Mouse (Mus musculus): ENCODE measurements around the gene Hscb.
A peak's percentile ranks its signal among the peaks of the same experiment; 100 is the strongest.

Gene Hscb

DNA sequence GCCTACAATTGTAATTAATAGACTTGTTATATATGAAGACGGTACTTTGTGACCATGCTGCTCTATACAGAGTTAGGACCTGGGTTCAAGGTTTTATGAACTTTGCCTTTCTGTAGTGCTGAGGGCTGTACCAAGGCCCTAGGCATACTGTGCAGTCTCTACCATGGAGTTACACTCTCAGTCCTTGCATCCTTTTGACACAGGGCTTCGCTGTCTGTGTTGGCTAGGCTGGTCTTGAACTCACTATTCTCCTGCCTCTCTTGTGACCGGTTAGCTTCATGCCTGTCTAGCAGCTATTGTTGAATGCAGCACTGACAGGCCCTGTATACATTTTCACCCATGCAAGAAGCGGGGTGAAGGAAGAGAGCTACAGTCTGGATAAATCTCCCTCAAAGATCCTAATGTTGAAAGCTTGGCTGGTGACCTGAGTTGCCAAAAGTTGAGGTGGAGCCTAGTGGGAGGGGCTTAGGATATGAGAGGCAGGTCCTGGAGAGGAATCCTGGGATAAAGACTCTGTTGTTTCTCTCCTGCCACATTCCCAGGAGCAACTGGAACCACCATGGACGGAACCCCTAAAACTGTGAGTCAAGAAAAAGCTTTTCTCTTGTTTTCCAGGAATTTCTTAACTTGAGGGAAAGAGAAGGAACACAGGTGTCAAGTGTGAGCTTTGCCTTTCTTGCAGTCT is 8.4 kb downstream of the Hscb start:
- DNase-seq (ENCODE audit: low read depth, low spot score), result no peak

DNA sequence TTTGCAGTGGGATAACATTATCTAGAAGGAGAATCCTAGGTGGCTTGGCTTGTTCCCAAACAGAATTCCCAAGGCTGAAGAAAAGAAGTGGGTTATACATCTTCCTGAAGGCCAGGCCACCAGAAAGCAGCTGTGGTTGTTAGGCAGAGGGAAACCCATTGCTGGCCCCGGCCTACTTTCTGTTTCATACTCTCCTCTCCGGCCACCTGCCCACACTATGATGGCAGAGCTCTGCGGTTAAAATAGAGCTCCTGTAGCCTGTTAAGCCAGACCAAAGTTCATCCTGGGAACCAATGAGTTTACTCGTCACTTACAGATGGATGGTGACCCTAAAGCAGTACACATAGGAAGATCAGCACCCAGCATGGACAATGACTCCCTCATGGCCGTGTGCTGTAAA is 12.0 kb downstream of the Hscb start:
- DNase-seq (ENCODE audit: low read depth, low spot score), result no peak

DNA sequence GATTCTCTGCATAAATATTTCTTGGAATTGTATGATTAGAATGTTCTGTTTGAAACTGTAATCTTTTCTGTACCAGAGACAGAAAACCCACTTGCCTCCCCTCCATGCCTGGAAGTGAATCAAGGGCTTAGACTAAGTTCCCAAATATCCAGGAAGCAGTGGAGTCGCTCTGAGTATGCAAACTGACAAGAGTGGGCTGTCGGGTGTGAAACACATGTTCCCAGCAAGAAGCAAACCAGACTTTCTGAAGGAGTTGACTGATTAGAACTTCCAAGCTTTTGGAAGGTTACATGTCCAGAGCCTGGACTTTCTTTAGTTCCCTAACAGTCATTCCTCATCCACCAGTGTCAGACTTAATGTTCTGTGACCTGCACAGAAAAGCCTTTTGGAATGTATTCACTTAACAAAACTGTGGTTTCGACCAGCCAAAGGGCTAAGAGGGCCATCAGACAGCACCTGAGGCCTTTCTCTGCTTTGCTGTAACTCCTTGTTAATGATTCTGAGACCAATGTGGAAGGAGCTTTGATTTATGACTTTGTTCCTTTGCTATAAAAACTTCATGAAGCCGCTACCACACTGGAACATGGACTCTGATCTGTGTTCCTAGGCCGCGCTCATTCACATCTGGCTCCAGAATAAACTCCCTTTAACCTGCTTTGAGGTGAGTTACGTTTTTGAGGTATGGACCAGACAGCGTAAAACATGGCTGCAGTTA is 12.6 kb downstream of the Hscb start:
- no peak for DNase-seq (ENCODE audit: low read depth, low spot score)

DNA sequence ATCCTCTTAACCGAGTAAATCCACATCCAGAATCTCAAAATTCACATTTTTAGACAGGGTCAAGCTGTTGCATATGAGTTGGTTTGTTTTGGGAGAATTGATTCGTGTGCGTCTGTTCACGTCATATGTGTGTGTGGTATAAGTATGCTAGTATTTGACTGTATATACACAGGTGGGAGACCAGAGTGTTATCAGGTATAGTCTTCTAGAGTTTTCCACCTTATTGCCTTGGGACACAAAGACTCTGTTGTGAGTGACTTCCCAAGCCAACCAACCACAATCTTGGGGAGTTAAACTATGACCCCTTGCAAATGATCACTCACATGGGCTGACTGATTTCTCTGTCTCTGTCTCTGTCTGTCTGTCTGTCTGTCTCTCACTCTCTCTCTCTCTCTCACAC is 15.2 kb downstream of the Hscb start:
- DNase-seq (ENCODE audit: low read depth, low spot score), result no peak

DNA sequence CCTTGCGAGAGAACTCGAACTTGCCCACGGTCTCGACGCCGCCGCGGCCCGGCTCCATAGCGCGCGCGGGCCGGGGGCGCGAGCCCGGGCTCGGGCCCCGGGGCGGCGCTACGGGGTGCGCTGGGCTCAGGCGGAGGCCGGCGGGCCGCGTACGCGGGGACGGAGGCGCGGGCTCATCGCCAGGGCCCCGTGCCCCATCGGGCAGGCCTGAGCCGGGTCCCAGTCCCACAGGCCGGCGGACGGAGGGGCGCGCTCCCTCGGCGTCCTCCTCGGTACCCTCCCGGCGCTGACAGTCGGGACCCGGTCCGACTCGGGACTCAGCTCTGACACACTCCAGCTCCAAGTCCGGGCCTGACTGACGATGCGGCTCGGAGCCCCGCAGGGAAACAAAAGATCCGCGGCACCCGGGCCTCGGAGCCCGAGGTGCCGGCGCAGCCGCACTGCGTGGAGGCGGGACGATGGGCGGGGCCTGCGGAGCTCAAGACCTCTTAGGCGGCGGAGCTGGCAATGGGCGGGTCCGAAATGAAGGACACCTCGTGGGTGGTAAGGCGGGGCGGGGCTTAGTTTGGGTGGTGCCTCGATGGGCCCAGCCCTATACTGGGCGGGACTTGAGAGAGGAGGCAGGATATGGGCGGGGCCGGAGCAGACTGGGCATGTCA is 29.8 kb downstream of the Hscb start, which contains the start of gene Ulk1:
TSS of gene Ulk1 (minus strand) at position 431 of the 659 bp plus-strand sequence.
- DNase-seq (ENCODE audit: low read depth, low spot score), result peak; percentile 99

DNA sequence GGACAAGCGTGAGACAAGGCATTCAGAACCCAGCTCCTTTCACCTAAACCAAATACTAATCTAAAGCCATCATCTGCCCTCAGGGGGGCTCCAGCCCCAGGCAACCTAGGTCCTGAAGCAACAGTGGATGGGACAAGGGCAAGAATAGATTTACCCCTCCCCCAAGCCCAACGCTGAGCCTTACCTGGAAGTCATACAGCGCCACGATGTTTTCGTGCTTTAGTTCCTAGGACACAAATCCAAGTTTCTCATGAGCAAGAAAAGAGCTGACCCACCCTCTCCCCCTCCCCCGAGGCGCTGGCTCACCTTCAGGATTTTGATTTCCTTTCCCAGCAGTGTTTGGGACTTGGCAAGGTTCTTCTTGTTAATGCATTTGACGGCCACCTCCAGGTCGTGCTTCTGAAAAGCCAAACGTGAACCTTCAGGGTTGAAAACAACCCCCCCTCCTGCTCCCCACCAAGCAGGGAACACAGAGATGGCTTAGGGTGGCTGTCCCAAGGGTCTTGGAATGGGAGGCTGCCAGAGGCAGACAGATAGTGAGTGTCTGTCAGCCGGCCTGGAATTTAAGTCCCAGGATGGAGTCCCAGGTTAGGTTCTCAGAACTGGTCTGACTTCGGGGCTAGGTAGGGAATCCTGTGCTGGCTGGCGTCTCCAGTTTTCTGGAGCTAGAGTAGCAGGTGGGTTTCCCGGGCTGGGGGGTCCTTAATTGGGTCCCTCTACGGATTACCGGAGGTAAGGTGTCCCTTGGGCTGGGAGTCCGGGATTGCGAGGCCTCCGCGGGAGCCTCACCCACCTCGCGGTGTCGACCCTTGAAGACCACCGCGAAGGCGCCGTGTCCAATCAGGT is 30.5 kb downstream of the Hscb start:
- DNase-seq (ENCODE audit: low read depth, low spot score), result no peak

DNA sequence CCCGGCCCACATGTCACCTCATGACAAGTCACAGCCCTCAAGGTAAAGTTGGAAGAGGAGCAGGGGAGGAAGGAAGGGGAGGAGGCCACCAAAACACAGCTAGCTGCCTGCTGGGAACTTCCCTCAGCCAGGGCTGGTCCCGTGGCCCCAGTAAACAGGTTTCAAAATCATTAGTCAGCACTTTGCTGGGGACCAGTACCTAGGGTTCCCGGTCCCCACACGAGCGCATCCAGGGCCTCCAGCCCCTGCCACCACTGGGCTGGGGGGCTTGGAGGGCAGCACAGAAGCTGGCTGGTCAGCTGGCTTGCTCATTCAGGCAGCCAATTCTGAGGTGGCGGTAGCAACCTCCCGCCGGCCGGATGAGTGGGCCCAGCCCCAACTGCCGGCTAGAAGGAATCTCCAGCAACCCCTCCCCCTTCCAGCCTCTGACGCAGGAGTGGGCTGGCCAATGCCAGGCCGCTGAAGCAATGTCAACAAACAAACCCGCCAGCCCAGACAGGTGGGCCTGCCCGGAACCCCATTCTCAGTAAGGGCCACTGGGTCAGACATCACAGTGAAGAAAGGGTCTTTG is 31.4 kb downstream of the Hscb start:
- no peak for DNase-seq (ENCODE audit: low read depth, low spot score)

DNA sequence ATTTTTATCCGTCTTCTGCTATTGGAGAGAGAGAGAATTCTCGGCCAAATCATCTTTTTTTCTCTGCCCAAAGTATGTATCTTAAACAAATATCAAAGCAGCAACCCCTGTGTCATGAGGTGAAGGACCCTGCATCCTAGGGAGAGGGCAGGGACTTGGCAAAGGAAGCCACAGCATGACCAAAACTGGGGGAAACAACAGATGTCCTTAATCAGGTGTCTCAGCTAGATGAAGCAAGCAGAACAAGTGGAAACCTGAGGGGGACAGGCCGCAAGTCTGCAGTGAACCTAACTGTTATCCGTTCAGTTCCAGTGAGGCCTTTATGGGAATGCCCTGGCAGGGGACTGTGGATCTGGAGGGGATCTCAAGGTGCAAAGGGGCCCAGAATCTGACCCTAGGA is 32.1 kb downstream of the Hscb start:
- no peak for DNase-seq (ENCODE audit: low read depth, low spot score)

DNA sequence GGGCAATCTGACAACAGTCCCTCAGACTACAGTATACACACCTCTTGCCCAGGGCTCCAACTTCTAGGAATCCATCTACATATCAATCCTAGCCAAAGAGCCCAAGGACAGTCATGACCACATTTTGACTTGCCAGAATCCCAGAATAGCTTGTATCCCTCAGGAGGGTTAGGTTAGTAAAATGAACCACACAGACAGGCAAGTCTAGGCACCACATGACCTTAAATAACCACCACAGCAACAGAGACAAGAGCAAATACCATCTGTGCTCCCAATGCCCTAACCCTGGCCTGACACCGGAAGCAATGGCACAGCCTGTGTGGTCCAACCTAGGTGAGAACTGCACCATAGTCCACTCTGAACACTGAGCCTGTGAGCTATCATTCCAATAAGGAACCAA is 32.9 kb downstream of the Hscb start:
- DNase-seq (ENCODE audit: low read depth, low spot score), result no peak

DNA sequence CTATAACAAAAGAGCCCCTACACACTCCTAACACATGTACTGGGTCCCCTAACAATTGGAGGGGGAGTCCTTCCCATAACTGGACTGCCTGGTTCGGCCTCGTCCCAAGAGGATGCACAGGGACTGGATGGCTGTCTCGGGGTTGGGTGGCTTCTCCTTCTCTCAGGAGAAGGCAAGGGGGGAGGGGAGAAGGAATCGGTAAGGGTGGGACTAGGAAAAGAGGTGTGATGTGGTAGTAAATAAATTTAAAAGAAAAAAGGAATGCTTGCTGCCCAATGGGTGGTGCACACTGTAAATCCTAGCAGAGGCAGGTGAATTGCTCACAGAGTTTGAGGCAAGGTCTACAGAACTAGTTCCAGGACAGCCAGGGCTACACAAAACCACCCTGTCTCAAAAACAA is 33.4 kb downstream of the Hscb start:
- no peak for DNase-seq (ENCODE audit: low read depth, low spot score)

DNA sequence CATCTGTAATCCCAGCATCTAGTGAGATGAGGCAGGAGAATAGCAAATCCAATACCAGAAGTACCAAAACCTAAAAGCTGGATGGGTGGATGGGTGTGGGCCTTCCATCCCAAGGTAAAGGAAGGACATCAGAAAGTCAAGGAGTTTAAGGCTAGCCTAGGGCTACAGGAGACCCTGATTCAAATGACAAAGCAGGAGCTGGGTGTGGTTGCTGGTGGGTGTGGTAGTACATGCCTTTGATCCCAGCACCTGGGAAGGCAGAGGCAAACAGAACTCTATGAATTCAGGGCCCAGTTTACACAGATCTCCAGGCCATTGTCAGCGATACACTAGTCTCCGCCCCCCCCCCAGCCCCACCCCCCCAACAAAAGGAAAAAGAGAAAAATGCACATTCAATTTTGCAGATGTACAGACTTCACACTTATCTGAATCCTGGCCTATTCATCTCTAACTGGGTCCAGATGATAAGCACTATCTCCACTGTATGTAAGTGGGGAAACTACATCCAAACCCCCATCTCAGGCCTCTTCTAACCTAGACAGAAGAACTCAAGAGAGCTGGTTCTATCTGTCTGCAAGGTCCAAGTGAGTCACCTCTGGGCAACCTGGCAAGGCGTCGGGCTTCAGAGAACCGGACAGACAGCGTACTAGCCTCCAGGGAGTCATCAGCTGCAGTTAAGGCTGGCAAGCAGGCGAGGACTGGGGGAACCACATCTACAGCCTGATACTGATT is 35.4 kb downstream of the Hscb start:
- peak; percentile 71 for DNase-seq (ENCODE audit: low read depth, low spot score)

DNA sequence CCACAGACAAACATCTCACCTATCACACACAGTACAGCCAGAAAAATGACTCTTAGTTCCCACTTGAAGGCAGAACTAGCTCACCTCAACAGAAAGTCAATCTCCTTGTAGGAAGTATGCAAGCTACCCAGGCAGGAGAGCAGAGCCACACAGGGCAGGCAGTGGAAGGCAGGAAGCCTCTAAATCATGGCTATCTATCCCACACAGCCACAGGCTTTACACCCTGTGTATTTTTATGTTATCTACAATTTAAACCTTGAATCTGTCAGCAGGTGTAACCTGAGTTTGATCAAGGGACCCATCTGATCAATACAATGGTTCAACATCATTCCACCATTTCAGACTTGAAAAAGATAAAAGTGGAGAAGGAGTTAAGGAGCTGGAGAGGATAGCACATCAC is 36.8 kb downstream of the Hscb start:
- DNase-seq (ENCODE audit: low read depth, low spot score), result no peak

DNA sequence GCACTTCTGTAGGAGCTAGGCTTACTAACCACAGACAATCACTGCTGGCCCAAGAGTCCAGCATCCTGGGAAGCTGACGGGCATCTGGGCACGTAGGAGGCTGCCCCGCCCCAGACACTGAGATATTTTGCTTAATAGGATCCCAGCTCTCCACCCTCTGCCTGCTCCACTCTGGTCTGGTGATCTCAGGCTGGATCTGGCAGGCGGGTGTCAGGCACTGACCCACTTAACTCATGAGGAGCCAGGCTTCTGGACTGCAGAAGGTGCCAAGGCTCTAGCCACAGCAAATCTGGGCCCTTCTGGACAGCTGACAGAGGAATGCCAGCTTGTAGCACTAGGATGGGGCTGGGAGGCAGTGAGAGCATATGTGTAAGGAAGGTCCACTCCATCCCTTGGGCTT is 37.4 kb downstream of the Hscb start:
- no peak for DNase-seq (ENCODE audit: low read depth, low spot score)

DNA sequence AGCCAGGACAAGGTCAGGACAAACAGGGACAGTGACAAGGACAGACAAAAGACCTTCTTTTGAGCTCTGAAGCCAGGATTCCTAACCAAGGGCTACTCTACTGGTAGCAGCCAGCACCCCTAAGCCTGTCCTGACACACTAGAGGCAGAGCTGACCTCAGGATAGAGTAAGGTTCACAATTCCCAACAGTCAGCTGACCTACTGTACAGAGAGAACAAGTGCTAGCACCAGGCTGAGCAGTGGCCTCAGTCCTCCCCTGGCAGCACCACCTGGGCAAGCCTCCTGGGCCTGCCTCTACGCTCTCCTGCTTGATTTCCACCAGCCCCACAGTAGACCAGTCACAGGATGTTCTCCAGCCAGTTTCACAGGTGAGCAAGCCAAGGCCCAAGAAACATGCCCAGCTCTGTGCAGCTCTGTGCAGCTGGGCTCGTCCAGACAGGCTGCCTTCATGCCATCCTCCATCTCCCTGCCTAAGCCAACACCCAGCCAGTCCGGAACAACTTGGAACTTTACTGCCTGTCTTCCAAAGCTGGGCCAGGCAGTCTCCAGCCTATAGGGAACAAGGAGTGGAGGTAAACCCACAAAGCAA is 38.4 kb downstream of the Hscb start:
- DNase-seq (ENCODE audit: low read depth, low spot score), result no peak

DNA sequence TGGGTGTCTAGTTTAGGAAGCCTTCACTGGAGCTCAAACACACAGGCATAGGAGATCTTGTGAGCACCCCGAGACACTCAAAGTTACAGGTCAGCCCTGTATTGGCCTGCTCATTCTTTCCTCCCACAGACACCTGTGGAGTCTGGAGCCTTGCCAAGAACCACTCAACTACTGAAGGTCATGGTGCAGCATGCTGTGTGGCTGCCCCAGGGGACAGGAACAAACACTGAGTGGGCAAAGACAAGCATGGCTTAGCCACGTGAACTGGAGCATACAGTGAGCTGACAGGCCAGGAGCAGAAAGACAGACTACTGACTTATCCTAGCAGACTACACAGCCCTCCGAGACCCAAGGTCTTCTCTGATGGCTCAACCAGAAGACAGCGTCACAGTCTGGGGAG is 41.9 kb downstream of the Hscb start:
- DNase-seq (ENCODE audit: low read depth, low spot score), result no peak

DNA sequence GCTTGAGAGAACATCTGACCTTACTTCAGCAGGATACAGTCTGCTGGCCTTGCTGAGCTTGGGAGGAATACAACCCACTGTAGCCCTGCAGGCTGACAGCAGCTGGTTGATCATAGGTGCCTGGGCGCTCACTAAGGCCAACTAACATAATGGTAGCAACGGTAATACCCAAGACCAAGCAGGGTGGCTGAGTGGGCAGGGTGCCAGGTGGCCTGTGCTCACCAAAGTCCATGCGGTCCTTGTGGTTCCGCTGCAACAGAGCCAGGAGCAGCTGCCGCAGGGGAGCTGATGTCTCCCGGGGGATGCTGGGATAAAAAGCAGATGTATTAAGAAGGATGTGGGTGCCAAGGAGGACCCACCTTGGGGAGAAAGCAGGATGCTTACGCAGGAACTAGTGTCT is 45.2 kb downstream of the Hscb start:
- DNase-seq (ENCODE audit: low read depth, low spot score), result no peak

DNA sequence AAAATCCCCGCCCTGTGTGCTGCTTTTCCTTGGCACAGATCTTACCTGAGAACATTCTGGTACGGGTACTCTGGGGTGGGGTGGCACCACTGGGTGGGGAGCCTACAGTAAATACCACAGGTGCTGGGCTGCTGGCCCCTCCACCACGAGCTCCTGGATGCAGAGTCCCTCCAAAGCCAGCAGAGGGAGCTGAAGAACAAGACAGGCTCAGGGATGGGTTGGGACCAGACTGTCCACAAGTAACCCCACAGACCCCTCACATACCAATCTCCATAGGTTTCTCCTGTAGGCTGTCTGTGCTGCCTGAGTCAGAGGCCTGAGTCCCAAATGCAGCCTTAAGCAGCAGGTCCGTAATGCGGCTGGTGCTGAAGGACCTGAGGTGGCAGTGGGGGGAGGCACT is 50.9 kb downstream of the Hscb start:
- DNase-seq (ENCODE audit: low read depth, low spot score), result no peak

DNA sequence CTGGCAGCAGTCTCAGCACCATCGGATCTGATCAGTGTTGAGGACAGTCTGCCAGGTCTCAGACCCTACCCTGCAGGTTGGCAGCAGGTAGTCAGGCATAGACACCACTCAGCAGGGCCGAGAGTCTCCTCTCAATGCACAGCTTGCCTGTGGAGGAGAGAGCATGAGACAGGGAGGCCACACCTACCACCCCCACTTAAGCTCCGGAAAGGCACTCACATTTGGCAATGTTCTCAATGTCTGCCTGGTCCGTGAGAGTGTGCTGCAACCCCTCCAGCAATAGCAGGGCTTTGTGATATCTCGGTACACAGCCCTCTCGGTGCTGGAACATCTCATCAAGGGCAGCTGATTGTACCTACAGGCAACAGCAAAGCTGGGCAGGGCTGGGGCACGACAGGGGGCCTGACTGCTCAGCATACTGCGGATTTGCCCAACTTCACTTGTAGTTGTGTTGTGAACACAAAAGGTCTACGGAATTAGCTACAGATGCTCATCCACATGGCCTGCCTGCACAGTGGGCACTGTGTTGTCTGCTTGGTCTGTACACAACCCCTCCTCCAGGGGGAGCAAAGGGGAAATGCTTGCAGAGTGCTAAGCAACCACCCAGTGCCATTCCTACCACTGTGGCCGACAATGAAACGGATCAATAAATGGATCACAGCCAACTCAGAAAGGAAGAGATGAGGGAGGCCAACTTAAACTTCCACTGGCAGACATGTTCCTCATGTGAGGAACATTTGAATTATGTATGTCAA is 53.3 kb downstream of the Hscb start:
- no peak for DNase-seq (ENCODE audit: low read depth, low spot score)

DNA sequence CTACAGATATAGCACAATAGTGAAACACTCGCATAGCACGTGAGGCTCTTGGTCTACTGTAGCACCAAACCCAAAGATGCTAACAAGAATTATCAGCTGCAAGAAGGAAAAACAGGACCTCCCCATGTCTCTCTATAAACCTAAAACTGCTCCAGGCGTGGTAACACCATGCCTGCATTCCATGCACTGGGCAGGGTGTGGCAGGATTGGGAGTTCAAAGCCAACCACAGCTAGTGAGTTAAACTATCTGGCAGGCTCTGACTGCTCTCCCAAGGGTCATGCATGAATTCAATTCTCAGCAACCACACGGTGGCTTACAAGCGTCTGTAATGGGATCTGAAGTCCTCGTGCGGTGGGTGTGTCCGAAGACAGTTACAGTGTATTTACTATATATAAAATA is 56.4 kb downstream of the Hscb start:
- no peak for DNase-seq (ENCODE audit: low read depth, low spot score)
